Mouse (Mus musculus) myocyte (in vitro differentiated cells): ENCODE measurements around the gene Ltn1.

ENCODE experiments used
- E2F4 ChIP-seq: IDR thresholded peaks from one replicate; pipeline ENCODE4 v1.6.1; 2011; ENCODE audit warnings: mild to moderate bottlenecking, control low read depth, moderate library complexity; ENCODE audit not compliant: insufficient read depth
- MAX ChIP-seq: IDR thresholded peaks from one replicate; pipeline ENCODE4 v1.6.1; 2011; ENCODE audit warnings: low read depth, mild to moderate bottlenecking, control low read depth
- MYOG ChIP-seq, 3 experiments: IDR thresholded peaks; one replicate each; pipeline ENCODE4 v1.6.1; 2011; ENCODE audit warnings: control low read depth in 2 of 3, low read depth in 2 of 3, mild to moderate bottlenecking in 2 of 3; ENCODE audit not compliant: insufficient read length in 2 of 3, control insufficient read depth in 1 of 3, insufficient read depth in 1 of 3
- POLR2A ChIP-seq: IDR thresholded peaks from one replicate; pipeline ENCODE4 v1.6.1; 2011; ENCODE audit warnings: low read depth, mild to moderate bottlenecking, control low read depth, moderate library complexity; ENCODE audit not compliant: insufficient read length
- SRF ChIP-seq: IDR thresholded peaks from one replicate; pipeline ENCODE4 v1.6.1; 2011; ENCODE audit warnings: low read depth; ENCODE audit not compliant: control insufficient read depth, insufficient read length
- TCF12 ChIP-seq: IDR thresholded peaks from one replicate; pipeline ENCODE4 v1.6.1; 2011; ENCODE audit warnings: mild to moderate bottlenecking, control low read depth; ENCODE audit not compliant: poor library complexity, insufficient read depth, severe bottlenecking
- USF1 ChIP-seq: IDR thresholded peaks from one replicate; pipeline ENCODE4 v1.6.1; 2011; ENCODE audit warnings: low read depth, mild to moderate bottlenecking, control low read depth, moderate library complexity

- TF ChIP-seq USF1, result no peak
- no peak for TF ChIP-seq MYOG (IDR thresholded peaks at IDR 0.05; ENCODE audit: control insufficient read depth in 1 of 3, insufficient read depth in 1 of 3, insufficient read length in 2 of 3, low read depth in 2 of 3)
- TF ChIP-seq MAX, result no peak
- TF ChIP-seq POLR2A, result no peak
- no peak for TF ChIP-seq E2F4
- TF ChIP-seq SRF, result no peak
- TF ChIP-seq TCF12, result no peak
These were observed 48.0 kb downstream of the Ltn1 start for GRCm38 (mm10) chr16:87384366-87384765.
